Mouse (Mus musculus) intestine, postnatal 0 days (tissue): ENCODE measurements around the gene Spag16. TPM values are rescaled to one million over a fixed set of nuclear protein-coding genes. Genes with fewer than 3 reads are reported as not detected.

Source experiments
- ATAC-seq: fragments of 200-750 bp; cut with Nextera tagmentation; 2 replicates; pipeline ENCODE4 v1.8.0; 2017; ENCODE audit warnings: mild to moderate bottlenecking, moderate TSS enrichment, moderate library complexity
- H3K27ac ChIP-seq: fragments of 300-500 bp; sonication (generic); 2 replicates; pipeline ENCODE4 v1.5.1; 2014; ENCODE audit warnings: mild to moderate bottlenecking, low read depth, low read length, moderate library complexity
- H3K27me3 ChIP-seq: fragments of 300-500 bp; sonication (generic); replicated peaks from 2 replicates; pipeline ENCODE4 v1.6.1; 2014; ENCODE audit warnings: low read length, mixed read lengths; ENCODE audit not compliant: control insufficient read depth, insufficient read depth
- H3K36me3 ChIP-seq: fragments of 300-500 bp; sonication (generic); 2 replicates; pipeline ENCODE4 v1.6.1; 2014; ENCODE audit warnings: mild to moderate bottlenecking, moderate library complexity; ENCODE audit not compliant: control insufficient read depth, insufficient read depth
- H3K4me1 ChIP-seq: fragments of 300-500 bp; sonication (generic); replicated peaks from 2 replicates; pipeline ENCODE4 v1.6.1; 2014; ENCODE audit warnings: antibody characterized with exemption, low read length, mixed read lengths; ENCODE audit not compliant: control insufficient read depth, insufficient read depth
- H3K4me2 ChIP-seq: fragments of 300-500 bp; sonication (generic); replicated peaks from 2 replicates; pipeline ENCODE4 v1.6.1; 2014; ENCODE audit warnings: low read depth, mild to moderate bottlenecking, moderate library complexity
- H3K4me3 ChIP-seq: fragments of 300-500 bp; sonication (generic); 2 replicates; pipeline ENCODE4 v1.5.1; 2014; ENCODE audit warnings: low read depth, low read length
- H3K9ac ChIP-seq: fragments of 300-500 bp; sonication (generic); 2 replicates; pipeline ENCODE4 v1.6.1; 2014; ENCODE audit warnings: mild to moderate bottlenecking, low read depth, low read length
- H3K9me3 ChIP-seq: fragments of 300-500 bp; sonication (generic); 2 replicates; pipeline ENCODE4 v1.6.1; 2016; ENCODE audit warnings: mixed run types; ENCODE audit not compliant: control insufficient read depth
- CTCF ChIP-seq: sonication (generic); IDR thresholded peaks from 2 replicates; pipeline ENCODE4 v1.5.1; 2016; ENCODE audit warnings: low read depth, mild to moderate bottlenecking, control low read depth, antibody characterized with exemption, moderate library complexity
- WGBS: fragments of 180-500 bp; shearing (Covaris S2); extraction: QIAGEN DNeasy Blood & Tissue Kit; methylation state at CpG from one replicate; pipeline ENCODE4 v1.1.7; 2014; 5-methylcytosine and 5-hydroxymethylcytosine counted together
- polyA plus RNA-seq: library from polyadenylated mRNA; unstranded; fragments of >200 nt; fragmentation: Nextera tagmentation; extraction: Ambion mirVana; gene quantifications from 2 replicates; pipeline ENCODE4 v1.2.1, GENCODE M21; 2015

Gene Spag16
- polyA plus RNA-seq, 1 experiment from 2014 or later, result 0.08 TPM

DNA sequence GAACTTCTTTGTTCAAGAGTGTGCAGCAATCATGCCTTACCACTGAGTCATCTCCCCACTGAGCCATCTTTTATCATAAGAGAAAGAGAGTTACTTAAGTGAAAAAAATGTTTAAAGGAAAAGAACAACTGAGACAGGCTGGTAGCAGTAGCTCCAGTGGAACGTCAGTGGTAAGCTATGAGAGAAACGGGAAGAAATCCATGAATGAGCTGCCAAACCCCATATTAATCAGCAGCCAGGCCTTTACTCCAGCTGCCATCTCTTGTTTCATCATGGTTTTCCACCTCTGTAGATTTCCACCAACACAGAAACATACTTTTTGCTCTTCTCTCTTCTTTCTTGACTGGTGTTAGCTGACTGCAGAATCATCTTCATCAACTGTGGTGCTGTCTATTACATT is 308.8 kb downstream of the Spag16 start:
- Histone ChIP-seq H3K4me2 (no peak overlapping the region), H3K9ac (no peak overlapping the region), H3K27ac (no peak overlapping the region), H3K4me1 (no peaks in the 10 kb centered on the region), H3K4me3 (no peak overlapping the region), H3K27me3 (no peaks in the 10 kb centered on the region), H3K9me3 (no peaks in the 10 kb centered on the region), H3K36me3 (no peaks in the 10 kb centered on the region)
- no peak for ATAC-seq
- no peak for TF ChIP-seq CTCF
- 56% methylated on average over 2 of the region's 2 CpGs for WGBS

DNA sequence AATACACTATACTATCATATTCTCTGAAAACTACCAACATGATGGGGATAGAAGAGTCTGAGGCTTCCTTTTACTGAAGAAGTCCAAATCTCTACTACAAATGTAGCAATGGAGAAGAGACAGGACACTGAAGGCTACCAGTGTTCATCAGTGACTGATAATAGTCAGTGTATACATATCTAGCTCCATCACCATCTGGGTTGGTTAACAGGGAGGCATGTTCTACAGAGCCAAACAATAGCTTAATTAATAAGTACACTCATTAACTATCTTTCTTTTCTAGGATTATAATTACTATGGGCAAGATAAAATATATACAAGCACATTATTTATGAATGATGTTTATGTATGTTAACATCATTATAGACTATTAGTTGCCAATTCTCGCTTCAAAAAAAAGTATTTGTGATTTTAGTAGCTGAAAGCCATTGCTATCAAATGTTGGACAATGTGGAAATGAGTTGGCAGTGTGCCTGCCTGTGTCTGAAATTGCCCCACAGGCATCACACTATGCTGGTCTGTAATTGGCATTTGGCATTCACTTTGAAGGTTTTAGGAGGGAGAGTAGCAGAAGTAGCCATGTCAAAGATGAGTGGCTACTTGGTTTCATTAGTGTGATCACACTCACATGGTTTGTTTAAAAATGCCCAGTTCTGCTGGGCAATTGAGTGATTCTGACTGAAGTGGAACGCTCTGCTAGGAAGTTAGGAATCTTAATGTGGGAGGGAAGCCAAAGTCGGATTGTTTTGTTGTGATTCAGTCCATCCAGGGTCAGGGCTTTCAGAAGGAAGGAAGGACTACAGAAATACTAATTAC is 338.8 kb downstream of the Spag16 start:
- no peak overlapping the region for H3K4me2 ChIP-seq
- WGBS, result 67% methylated on average over 3 of the region's 3 CpGs
- ATAC-seq, result no peak
- no peak overlapping the region for H3K27ac ChIP-seq
- no peaks in the 10 kb centered on the region for H3K4me1 ChIP-seq
- no peak overlapping the region for H3K4me3 ChIP-seq
- H3K27me3 ChIP-seq, result no peaks in the 10 kb centered on the region
- no peaks in the 10 kb centered on the region for H3K36me3 ChIP-seq
- H3K9me3 ChIP-seq, result no peaks in the 10 kb centered on the region
- no peak for TF ChIP-seq CTCF
- no peak overlapping the region for H3K9ac ChIP-seq

DNA sequence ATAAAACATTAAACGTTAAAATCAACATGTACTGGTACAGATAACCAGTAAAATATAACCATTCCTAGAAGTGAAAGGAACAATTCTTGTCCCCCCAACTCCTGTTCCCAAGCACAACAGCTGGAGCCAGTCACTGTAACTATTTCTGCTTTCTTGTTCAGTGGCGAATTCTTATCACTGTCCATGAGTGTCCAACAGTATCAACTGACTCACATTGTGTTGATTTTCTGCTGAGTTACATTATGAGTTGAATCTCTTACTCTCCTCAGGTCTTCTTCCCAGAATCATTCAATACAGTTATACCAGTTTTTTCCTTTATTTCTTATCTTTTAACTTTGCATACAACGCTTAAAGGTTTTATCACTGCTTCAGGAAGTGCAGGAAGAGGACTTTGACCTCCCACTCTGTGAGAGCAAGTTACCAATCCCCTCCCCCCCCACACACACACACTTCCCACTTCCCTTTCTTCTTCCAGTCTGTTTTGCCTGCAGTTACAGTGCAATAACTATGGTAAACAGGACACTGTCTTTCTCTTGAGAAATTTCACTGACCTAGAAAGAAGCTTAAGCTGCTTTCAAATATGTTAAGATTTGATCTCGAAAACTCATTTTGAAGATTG is 353.5 kb downstream of the Spag16 start:
- H3K4me3 ChIP-seq, result no peak overlapping the region
- TF ChIP-seq CTCF, result no peak
- no peak overlapping the region for H3K4me2 ChIP-seq
- no peaks in the 10 kb centered on the region for H3K4me1 ChIP-seq
- H3K36me3 ChIP-seq, result no peaks in the 10 kb centered on the region
- no peak overlapping the region for H3K27ac ChIP-seq
- no peaks in the 10 kb centered on the region for H3K9me3 ChIP-seq
- WGBS, result 34% methylated on average over 4 of the region's 4 CpGs
- H3K9ac ChIP-seq, result no peak overlapping the region
- H3K27me3 ChIP-seq, result no peaks in the 10 kb centered on the region
- ATAC-seq, result peak; percentile 75; the same call in 1 of the 2 replicates

DNA sequence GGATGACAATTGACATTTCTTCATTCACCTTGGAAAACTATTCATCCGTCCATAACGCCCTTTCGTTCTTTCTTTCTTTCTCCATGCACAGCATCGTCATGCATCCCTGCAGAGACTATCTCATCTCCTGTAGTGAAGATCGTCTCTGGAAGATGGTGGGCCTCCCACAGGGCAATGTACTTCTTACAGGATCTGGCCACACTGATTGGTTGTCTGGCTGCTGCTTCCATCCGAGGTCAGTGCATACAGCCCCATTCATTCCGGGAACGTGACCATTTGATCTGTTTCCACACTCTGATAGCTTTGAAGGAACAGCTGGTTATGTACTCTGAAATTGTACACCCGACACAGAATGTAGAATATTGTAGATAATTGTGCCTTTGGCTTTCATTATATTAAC is 438.0 kb downstream of the Spag16 start:
- no peaks in the 10 kb centered on the region for H3K9me3 ChIP-seq
- no peak overlapping the region for H3K27ac ChIP-seq
- H3K4me1 ChIP-seq, result no peaks in the 10 kb centered on the region
- H3K36me3 ChIP-seq, result no peaks in the 10 kb centered on the region
- H3K27me3 ChIP-seq, result no peaks in the 10 kb centered on the region
- H3K4me2 ChIP-seq, result no peak overlapping the region
- 84% methylated on average over 9 of the region's 9 CpGs for WGBS
- no peak for ATAC-seq
- H3K9ac ChIP-seq, result no peak overlapping the region
- no peak for TF ChIP-seq CTCF
- no peak overlapping the region for H3K4me3 ChIP-seq

DNA sequence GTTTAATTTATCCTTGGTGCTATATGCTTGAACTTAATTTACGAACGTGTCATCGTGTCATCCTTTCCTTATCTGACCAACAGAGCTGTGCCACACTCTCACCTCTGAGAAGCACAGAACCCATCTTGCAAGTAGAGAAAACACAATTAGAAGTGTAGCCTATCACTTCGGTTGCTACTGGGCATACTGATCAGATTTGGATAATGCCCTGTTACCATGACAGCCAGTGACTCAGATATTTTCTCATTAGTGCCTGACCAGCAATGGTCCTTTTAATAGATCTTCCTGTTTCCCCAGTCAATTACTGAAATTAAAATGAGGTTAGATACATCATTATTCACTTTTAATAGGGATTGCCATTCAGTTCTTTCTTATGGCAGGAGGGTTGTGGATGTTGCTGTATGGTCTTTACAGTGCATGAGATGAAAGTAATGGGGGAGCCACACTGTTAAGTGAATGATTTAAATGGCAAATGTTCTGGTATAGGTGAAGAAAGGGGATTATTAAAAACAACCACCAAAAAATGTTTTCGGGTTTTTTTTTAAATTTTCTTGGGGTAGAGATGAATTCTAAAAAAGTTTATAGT is 439.2 kb downstream of the Spag16 start:
- no peak overlapping the region for H3K27ac ChIP-seq
- 84% methylated on average over 5 of the region's 5 CpGs for WGBS
- no peaks in the 10 kb centered on the region for H3K36me3 ChIP-seq
- no peak for ATAC-seq
- H3K27me3 ChIP-seq, result no peaks in the 10 kb centered on the region
- H3K9ac ChIP-seq, result no peak overlapping the region
- H3K4me2 ChIP-seq, result no peak overlapping the region
- no peaks in the 10 kb centered on the region for H3K4me1 ChIP-seq
- H3K9me3 ChIP-seq, result no peaks in the 10 kb centered on the region
- no peak for TF ChIP-seq CTCF
- no peak overlapping the region for H3K4me3 ChIP-seq

DNA sequence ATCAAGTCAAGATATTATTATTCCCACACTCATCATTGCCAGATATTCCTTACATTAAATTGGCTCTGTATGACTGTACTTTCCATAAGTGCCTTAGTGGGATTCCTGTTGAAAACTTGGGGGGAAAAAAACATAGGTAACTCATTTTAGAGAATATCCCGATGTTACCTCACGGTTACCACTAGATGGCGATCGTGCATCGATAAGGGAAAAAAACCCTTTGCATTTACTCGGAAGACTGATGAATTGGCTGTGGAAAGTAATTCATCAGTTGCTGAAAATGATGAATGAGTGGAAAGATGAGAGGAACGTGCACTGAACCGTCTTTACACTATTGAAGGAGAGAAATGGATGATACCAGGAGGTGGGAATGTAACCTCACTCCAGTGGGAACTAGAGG is 443.4 kb downstream of the Spag16 start:
- no peak overlapping the region for H3K9ac ChIP-seq

More for the DNA sequence above, 443.4 kb downstream of the Spag16 start:
- ATAC-seq, result no peak
- no peak overlapping the region for H3K4me2 ChIP-seq
- H3K4me3 ChIP-seq, result no peak overlapping the region
- H3K9me3 ChIP-seq, result no peaks in the 10 kb centered on the region
- peak; percentile 73 for TF ChIP-seq CTCF
- H3K27me3 ChIP-seq, result no peaks in the 10 kb centered on the region
- WGBS, result 20% methylated on average over 8 of the region's 8 CpGs
- H3K36me3 ChIP-seq, result no peaks in the 10 kb centered on the region
- H3K4me1 ChIP-seq, result no peaks in the 10 kb centered on the region
- H3K27ac ChIP-seq, result no peak overlapping the region
